Mouse (Mus musculus): ENCODE results near the gene Zfp524.

DNA sequence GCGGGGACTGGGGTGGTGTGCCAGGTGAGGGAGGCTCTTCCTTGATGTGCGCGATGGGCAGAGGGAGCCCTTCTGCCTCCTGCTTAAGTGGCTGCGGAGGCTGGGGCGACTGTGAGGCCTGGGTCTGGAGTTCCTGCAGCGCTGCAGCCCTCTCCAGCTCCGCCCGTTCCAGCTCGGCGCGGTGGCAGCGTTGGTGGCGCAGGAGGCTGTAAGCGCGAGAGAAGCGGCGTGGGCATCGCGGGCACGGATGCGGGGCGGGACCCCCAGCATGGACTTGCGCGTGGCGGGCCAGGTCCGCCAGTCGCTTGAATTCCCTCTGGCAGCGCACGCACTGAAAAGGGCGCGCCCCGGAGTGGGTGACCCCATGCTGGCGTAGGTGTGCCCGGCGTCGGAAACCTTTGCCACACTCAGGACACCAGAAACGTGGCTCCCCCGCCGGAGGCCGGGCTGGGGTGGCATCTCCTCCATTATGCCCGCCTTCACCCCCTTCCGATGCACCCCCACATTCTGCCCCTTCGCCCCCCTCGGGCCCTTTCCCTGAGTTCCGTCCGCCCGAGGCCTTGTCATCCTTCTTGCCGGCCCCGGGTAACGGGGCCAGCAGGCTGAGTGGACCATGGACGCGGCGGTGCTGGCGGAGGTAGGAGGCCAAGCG lies 20.7 kb upstream of the Zfp524 start:
- TF ChIP-seq USF1 (IDR thresholded peaks at IDR 0.05; ENCODE audit: low read depth) (no peak), E2F4 (IDR thresholded peaks at IDR 0.05; ENCODE audit: insufficient read depth) (no peak), POLR2A (IDR thresholded peaks at IDR 0.05; ENCODE audit: insufficient read length, low read depth) (no peak), POLR2AphosphoS2 (IDR thresholded peaks at IDR 0.05; ENCODE audit: insufficient read length, low read depth) (no peak), MAX (IDR thresholded peaks at IDR 0.05; ENCODE audit: low read depth) (no peak), CEBPB (IDR thresholded peaks at IDR 0.05; ENCODE audit: insufficient read depth, poor library complexity, severe bottlenecking) (no peak)
